Mouse (Mus musculus): Measurements from ENCODE around the gene Akp3.

Gene Akp3

DNA sequence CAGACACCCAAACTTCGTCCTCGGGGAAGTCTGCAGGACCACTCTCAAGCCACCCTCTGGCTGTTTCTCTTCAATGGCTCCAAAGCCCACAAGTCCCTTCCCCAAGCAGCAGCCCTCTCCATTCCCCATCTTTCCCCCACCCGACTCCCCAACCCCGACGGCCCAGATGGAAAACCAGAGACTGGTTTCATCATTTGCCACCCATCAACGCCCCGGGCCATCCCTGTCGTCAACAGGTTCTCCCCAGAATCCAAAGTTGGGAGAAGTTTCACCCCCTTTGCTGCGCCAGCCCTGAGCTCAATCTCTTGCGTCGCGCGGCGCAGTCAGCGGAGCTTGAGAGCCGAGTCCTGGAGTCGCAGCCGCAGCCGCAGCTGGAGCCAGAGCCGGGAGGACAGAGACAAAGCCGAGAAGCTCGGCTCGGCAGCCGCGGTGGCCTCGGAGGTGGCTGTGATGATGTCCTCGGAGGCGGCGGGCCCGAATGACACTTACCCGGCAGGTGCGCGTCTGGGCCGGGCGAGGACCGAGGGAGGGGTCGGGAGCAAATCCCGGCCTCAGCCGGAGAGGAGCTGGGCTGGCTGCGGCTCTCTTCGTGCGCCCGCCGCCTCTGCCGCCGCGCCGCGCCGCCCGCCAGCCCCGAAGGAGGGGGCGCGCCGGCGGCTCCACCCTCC is 30.9 kb downstream of the Akp3 start:
- no peak for DNase-seq

GRCm38 (mm10) chr1:87156199-87156587 is 31.4 kb downstream of the Akp3 start, which contains the start of gene Ecel1:
Gene Ecel1 (minus strand): TSS chr1:87156521.
- DNase-seq: no peak

DNA sequence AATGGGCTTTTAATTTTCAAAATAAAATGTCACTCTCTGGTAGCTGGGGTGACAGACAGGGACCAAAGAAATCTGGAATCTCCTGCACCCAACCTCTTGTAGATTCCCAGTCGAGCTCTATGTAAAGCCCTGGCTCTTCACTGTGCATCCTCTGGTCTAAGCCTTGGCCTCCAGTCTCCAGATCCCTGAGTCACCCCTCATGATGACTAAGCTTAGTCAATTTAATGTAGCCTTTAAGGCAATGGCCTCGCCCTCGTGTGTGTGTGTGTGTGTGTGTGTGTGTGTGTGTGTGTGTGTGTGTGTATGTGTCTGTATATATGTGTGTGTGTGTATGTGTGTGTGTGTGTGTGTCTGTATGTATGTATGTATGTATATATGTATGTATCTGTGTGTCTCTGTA is 34.6 kb downstream of the Akp3 start:
- no peak for DNase-seq

GRCm38 (mm10) chr1:87164164-87164795 is 39.5 kb downstream of the Akp3 start:
- DNase-seq: no peak

DNA sequence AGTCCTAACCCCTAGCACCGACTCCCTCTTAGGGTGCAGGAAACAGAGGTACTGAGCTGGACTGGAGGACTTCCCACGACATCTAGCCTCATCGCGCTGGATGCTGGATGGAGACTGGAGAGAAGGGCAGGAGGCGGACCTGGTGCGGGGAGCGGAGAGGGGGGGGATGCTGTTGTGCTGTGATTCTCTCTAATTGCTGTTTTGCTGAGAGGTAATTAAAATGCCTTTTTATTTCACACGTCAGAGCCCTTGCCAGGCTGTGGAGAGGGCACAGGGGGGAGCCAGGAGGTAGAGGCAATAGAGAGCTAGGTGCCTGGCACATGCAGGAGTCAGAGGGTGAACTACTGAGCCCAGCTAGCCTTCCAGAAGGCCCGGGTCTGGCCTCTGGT is 40.0 kb downstream of the Akp3 start:
- DNase-seq: no peak

DNA sequence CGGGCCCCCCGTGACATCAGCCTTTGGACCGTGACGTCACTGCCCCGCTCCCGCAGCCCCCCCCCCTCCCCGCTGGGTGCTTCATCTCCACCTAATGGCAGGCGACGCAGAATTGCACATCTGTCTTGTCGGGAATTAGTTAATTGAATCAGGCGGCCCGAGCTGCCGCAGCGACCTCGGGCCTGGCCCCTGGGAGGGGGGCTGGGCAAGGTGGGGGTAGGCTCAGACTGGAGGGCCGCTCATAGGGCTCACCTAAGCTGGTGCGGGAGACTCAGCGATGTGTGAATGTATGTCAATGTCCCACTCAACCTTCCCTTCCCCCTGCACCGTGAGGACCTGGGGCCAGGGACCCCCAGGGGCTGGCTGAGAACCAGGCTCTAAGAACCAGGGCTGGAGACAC is 45.7 kb downstream of the Akp3 start:
- no peak for DNase-seq

DNA sequence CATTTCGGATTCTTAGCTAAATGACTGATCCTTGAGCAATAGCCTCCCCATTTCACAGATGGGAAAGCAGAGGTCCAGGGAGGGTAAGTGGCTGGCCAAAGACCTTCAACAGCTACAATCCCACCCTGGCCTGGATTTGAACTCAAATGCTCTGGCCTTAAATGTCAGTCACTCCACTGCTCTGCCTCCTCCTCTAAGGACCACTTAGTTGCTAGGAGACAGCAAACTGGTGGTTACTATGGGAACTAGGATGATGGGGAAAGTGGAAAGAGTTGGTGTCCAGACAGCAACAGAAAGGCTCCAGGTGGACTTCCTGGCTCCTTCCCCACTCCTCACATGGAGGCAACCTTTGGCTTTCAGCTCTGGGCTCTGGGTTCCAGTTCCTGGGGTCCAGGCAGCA is 46.5 kb downstream of the Akp3 start:
- no peak for DNase-seq

DNA sequence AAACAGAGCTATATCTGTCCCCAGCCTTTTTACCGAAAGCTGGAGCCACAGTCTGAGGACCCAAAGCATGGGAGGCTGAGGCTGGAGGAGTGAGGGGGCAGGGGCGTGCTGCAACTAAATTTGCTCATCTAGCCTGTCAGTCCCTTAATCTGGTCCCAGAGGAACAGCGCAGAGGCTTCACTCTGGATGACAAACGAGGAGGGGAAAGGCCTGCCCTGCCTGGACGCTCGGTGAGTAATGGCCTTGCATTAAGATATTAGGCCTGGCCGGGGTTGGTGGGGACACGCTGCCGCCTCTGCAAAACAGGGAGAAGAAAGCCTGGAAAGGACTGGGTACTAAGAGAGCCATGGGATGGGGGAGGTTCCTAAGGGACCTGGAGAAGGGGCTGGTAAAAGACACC is 47.5 kb downstream of the Akp3 start:
- DNase-seq: no peak

DNA sequence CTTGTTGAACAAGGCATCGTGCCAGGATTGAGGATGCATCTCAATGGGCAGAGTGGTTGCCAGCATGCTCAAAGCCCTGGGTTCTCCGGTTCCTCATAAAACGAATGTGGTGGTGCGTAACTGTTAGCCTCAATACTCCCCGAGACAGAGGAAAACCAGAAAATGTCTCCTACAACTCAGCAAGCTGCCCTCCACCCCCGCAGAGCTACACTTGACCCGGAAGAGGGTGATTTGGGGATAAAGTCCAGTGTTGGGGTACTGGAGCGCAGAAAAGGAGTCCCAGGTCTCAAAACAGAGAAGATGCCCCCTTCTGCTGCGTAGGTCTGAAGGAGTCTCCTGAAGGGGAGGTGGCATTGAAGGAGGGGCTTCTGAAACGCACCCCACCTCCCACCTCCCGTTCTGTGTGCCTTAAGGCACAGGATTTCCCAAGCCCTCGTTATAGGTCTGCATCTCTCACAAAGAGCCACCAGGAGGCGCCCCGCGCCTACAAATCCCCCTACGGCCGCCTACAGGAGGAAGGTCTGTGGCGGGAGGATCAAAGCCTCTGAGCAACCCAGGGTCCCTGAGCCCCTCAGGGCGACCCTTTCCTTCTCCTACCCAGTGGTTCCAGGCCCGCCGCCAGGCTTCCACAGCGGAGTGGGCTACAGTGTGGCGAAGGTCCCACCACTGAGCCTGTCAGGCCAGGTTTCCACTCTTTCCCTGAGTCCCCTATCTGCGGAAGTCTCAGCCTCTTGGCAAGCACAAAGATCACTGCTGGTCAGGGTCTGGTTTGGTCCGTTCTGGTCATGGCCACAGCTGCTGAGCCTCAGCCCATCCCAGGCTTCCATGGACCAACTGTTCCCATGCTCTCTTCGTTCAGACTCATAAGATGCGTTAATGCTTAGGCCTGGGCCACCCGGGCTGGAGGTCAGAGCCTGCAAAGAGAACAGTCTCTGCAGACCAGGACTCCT is 49.5 kb downstream of the Akp3 start:
- peak; percentile 65 to 67 for DNase-seq

- no peak for DNase-seq
These were observed 51.1 kb downstream of the Akp3 start for GRCm38 (mm10) chr1:87175852-87176292.

Measured in thymus, postnatal 36 days (tissue).